Mouse (Mus musculus) stomach, postnatal 0 days (tissue): ENCODE results near the gene Glipr1. TPM values are rescaled to one million over a fixed set of nuclear protein-coding genes. Genes with fewer than 3 reads are reported as not detected.
"Not testable (repeated sequence)": the region's sequence is repeated elsewhere in the genome, so short reads cannot be mapped to it uniquely, and the experiment has no call there.

Experiments used
- ATAC-seq: fragments of 200-750 bp; cut with Nextera tagmentation; 2 replicates; pipeline ENCODE4 v1.8.0; 2017; ENCODE audit not compliant: low FRiP score, low TSS enrichment
- DNase-seq: peaks from one replicate; pipeline ENCODE4 v3.0.0-alpha.2; 2016; ENCODE audit warnings: low spot score
- H3K27ac ChIP-seq: fragments of 300-500 bp; sonication (generic); replicated peaks from 2 replicates; pipeline ENCODE4 v1.5.1; 2014; ENCODE audit warnings: mild to moderate bottlenecking, control low read depth
- H3K27me3 ChIP-seq: fragments of 300-500 bp; sonication (generic); 2 replicates; pipeline ENCODE4 v1.6.1; 2014; ENCODE audit warnings: low read length; ENCODE audit not compliant: control insufficient read depth, insufficient read depth
- H3K36me3 ChIP-seq: fragments of 300-500 bp; sonication (generic); 2 replicates; pipeline ENCODE4 v1.6.1; 2014; ENCODE audit warnings: low read length, mixed read lengths; ENCODE audit not compliant: control insufficient read depth, insufficient read depth
- H3K4me1 ChIP-seq: fragments of 300-500 bp; sonication (generic); replicated peaks from 2 replicates; pipeline ENCODE4 v1.6.1; 2014; ENCODE audit warnings: antibody characterized with exemption; ENCODE audit not compliant: control insufficient read depth, insufficient read depth
- H3K4me2 ChIP-seq: fragments of 300-500 bp; sonication (generic); replicated peaks from 2 replicates; pipeline ENCODE4 v1.6.1; 2014; ENCODE audit warnings: low read depth, mild to moderate bottlenecking, control low read depth, moderate library complexity
- H3K4me3 ChIP-seq: fragments of 300-500 bp; sonication (generic); 2 replicates; pipeline ENCODE4 v1.5.1; 2014; ENCODE audit warnings: low read depth, low read length, control low read depth
- H3K9ac ChIP-seq: fragments of 300-500 bp; sonication (generic); 2 replicates; pipeline ENCODE4 v1.6.1; 2014; ENCODE audit warnings: mild to moderate bottlenecking, low read length, control low read depth, mixed read lengths
- H3K9me3 ChIP-seq: fragments of 300-500 bp; sonication (generic); 2 replicates; pipeline ENCODE4 v1.6.1; 2016; ENCODE audit warnings: low read length; ENCODE audit not compliant: control insufficient read depth
- CTCF ChIP-seq: IDR thresholded peaks from 2 replicates; pipeline ENCODE4 v1.5.1; 2016; ENCODE audit warnings: antibody characterized with exemption, low read depth, mild to moderate bottlenecking, moderate library complexity
- EP300 ChIP-seq: optimal IDR thresholded peaks from 2 replicates; pipeline ENCODE3; 2016; ENCODE audit warnings: antibody characterized with exemption
- WGBS: fragments of 180-500 bp; shearing (Covaris S2); extraction: QIAGEN DNeasy Blood & Tissue Kit; methylation state at CpG from one replicate; pipeline ENCODE4 v1.1.7; 2014; 5-methylcytosine and 5-hydroxymethylcytosine counted together
- polyA plus RNA-seq: library from polyadenylated mRNA; unstranded; fragments of >200 nt; fragmentation: Nextera tagmentation; extraction: Ambion mirVana; gene quantifications from 2 replicates; pipeline ENCODE4 v1.2.1, GENCODE M21; 2015

Glipr1 gene
- polyA plus RNA-seq, 1 experiment from 2014 or later, result 16.0 TPM

DNA sequence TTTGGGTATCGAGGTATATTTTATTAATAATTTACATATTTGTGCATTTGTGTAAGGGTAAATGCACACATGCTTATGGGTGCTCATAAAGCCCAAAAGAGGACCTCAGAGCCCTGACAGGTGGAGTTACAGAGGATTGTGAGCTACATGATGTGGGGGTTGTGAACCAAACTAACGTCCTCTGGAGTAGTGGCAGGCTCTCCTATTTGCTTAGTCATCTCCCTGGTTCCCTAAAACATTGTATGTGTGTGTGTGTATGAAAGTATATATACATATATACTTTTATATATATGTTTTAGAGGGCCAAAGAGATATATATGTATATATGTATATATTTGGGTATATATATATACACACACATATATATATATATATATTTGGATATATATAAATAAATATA lies 21.2 kb upstream of the Glipr1 start:
- H3K36me3 ChIP-seq, result no peaks in the 10 kb centered on the region
- TF ChIP-seq EP300 (no peak), CTCF (no peak)
- ATAC-seq (no peak), DNase-seq (no peak)
- H3K9ac ChIP-seq, result no peak overlapping the region
- no peak overlapping the region for H3K27ac ChIP-seq
- no peaks in the 10 kb centered on the region for H3K4me1 ChIP-seq
- H3K4me2 ChIP-seq, result no peak overlapping the region
- H3K27me3 ChIP-seq, result no peaks in the 10 kb centered on the region
- WGBS, result 66% methylated on average over 2 of the region's 2 CpGs
- no peak overlapping the region for H3K4me3 ChIP-seq
- no peaks in the 10 kb centered on the region for H3K9me3 ChIP-seq

DNA sequence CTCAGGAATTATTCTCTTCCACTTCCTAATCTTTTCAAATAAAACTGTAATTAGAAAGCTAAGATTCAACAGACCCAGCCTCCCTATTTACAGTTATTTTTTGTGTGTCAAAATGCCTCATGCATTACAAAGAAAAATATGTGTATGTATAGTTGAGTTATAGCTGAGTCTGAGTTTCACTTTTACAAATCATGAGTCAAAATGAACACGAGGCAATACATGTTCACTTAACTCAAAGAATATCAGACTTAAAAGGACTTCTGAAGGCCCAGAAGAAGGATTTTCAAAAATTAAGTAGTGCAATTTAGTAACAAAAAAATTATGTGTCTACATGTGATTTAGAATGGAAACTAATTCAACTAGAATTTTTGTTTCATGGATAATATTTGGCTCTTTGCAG lies 7.1 kb upstream of the Glipr1 start:
- ATAC-seq, H3K36me3 ChIP-seq, H3K4me2 ChIP-seq, H3K4me3 ChIP-seq, DNase-seq, H3K4me1 ChIP-seq, H3K27me3 ChIP-seq, H3K27ac ChIP-seq, H3K9ac ChIP-seq, H3K9me3 ChIP-seq: not testable (repeated sequence)
- 72% methylated on average over 1 of the region's 1 CpGs for WGBS

DNA sequence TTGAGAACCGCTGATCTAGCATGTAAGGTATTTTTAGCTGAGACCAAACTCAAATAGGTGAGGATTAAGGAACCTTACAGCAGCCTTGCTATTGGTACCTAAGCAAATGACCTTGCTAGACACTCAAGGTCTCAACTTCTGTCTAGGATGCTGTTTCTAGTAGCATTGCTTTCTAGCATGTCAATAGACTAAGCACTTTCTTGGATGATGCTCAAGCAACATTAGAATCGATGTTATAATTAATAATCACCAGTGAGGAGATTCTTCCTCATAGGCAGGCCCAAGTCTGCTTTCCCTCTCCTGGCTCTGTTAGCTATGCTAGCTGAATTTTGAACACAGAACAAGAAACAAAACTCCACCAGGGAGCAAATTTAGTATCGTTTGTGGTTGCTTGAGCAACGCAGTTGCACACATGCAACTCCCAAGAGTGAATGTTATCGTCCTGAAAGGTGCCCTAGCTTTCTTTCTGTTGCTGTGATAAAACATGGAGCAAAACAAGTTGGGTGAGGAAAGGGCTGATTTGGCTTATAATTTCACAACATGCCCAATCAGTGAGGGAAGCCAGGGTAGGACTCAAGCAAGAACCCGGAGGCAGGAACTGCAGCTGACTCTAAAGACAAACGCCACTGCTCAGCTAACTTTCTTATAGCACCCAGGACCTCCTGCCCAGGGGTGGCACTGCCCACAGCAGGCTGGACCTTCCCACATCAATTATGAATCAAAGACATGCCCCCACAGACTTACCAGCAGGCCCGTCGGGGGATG lies 493 bp downstream of the Glipr1 start:
- ATAC-seq (no peak), DNase-seq (no peak)
- TF ChIP-seq CTCF (no peak), EP300 (no peak)
- Histone ChIP-seq H3K4me2 (no peak overlapping the region), H3K4me1 (no peaks in the 10 kb centered on the region), H3K36me3 (no peaks in the 10 kb centered on the region), H3K4me3 (no peak overlapping the region), H3K9ac (no peak overlapping the region), H3K9me3 (no peaks in the 10 kb centered on the region), H3K27me3 (no peaks in the 10 kb centered on the region), H3K27ac (no peak overlapping the region)
- WGBS, result 76% methylated on average over 9 of the region's 9 CpGs

DNA sequence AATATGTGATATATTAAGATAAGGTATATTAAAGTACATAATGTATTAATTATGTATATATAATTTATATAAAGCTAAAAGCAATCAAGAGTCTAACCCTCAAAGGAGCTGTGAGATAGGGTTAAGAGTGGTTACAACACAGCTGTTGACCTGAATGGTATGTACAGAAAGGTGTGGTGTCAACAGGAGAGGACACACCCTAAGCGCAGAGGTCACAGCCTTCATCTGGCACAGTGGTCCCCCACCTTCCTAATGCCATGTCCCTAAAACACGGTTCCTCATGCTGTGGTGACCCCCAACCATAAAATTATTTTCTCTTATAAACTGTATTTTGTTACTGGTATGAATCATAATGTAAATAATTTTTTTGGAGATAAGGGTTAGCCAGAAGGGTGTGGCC lies 1.1 kb downstream of the Glipr1 start:
- Histone ChIP-seq H3K4me2 (no peak overlapping the region), H3K27ac (no peak overlapping the region), H3K9ac (no peak overlapping the region), H3K27me3 (no peaks in the 10 kb centered on the region), H3K4me1 (no peaks in the 10 kb centered on the region), H3K4me3 (no peak overlapping the region), H3K9me3 (no peaks in the 10 kb centered on the region), H3K36me3 (no peaks in the 10 kb centered on the region)
- ATAC-seq, result peak; percentile 51; the same call in 1 of the 2 replicates
- TF ChIP-seq EP300, result no peak
- no peak for TF ChIP-seq CTCF
- 53% methylated on average over 2 of the region's 2 CpGs for WGBS
- no peak for DNase-seq

DNA sequence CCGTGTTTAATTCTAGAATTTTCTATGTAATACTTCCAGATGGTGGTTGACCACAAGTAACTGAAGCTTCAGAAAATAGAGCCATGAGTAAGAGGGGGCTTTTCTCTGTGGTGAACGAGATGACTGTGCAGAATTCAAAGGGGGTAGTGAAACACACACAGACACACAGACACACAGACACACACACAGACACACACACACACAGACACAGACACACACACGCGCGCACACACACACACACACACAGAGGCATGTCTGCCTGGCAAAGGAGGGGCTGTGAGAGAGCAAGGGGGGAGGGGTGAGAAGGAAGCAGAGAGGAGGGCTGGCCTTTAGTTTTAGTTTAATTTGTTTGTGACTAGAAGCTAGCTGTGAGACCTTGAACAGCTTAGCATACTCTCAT lies 1.9 kb downstream of the Glipr1 start:
- ATAC-seq, result no peak
- 82% methylated on average over 5 of the region's 5 CpGs for WGBS
- TF ChIP-seq EP300, result no peak
- no peak for TF ChIP-seq CTCF
- Histone ChIP-seq H3K9me3 (no peaks in the 10 kb centered on the region), H3K4me1 (no peaks in the 10 kb centered on the region), H3K4me3 (no peak overlapping the region), H3K27ac (no peak overlapping the region), H3K36me3 (no peaks in the 10 kb centered on the region), H3K27me3 (no peaks in the 10 kb centered on the region), H3K4me2 (no peak overlapping the region), H3K9ac (no peak overlapping the region)
- no peak for DNase-seq

DNA sequence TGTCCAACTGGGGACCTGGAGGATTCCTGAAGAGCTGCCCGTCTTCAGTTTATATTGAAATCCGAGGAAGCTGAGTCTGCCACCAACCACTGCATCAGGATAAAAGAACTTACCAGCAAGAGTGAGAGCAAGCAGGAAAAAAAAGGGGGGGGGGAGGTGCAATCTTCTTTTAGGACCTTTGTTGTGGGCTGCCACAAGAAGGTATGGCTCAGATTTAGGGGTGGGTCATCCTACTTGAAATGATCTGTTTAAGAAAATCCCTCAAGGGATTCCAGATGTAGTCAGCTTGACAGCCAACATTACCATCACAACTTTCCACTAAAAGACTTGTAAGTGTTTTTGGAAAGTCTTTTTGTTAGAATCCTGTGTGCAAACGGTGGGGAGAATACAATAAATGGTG lies 2.7 kb downstream of the Glipr1 start:
- no peak for ATAC-seq
- Histone ChIP-seq H3K4me3 (no peak overlapping the region), H3K9ac (no peak overlapping the region), H3K36me3 (no peaks in the 10 kb centered on the region), H3K27me3 (no peaks in the 10 kb centered on the region), H3K4me2 (no peak overlapping the region), H3K4me1 (no peaks in the 10 kb centered on the region), H3K27ac (no peak overlapping the region), H3K9me3 (no peaks in the 10 kb centered on the region)
- 34% methylated on average over 3 of the region's 3 CpGs for WGBS
- TF ChIP-seq EP300 (no peak), CTCF (no peak)
- no peak for DNase-seq
